Mouse (Mus musculus) megakaryocyte, embryonic 14.5 days (primary cell): ENCODE results near the gene Bud23. TPM values are rescaled to one million over a fixed set of nuclear protein-coding genes. Genes with fewer than 3 reads are reported as not detected.

Experiments used
- H3K27me3 ChIP-seq: replicated peaks from 2 replicates; pipeline ENCODE3; 2012; ENCODE audit warnings: inconsistent platforms
- H3K36me3 ChIP-seq: replicated peaks from 2 replicates; pipeline ENCODE3; 2012; ENCODE audit warnings: low read length, inconsistent platforms, mixed read lengths
- H3K4me1 ChIP-seq: 2 replicates; pipeline ENCODE4 v1.6.1; 2012; ENCODE audit warnings: inconsistent platforms
- H3K4me3 ChIP-seq: replicated peaks from 2 replicates; pipeline ENCODE3; 2012; ENCODE audit warnings: moderate library complexity, mild to moderate bottlenecking, inconsistent platforms
- H3K9me3 ChIP-seq: 2 replicates; pipeline ENCODE4 v1.6.1; 2012; ENCODE audit warnings: inconsistent platforms
- FLI1 ChIP-seq: IDR thresholded peaks from 2 replicates; pipeline ENCODE4 v1.6.1; 2012; ENCODE audit warnings: low read length, inconsistent platforms, mixed read lengths
- GATA1 ChIP-seq: IDR thresholded peaks from 3 replicates; pipeline ENCODE4 v1.6.1; 2012; ENCODE audit warnings: mixed read lengths, low read length, inconsistent platforms, borderline replicate concordance
- polyA plus RNA-seq: library from polyadenylated mRNA; stranded (reverse); fragments of >175 nt; gene quantifications from 2 replicates; pipeline ENCODE4 v1.2.3, GENCODE M21; 2012; ENCODE audit warnings: low replicate concordance; ENCODE audit not compliant: insufficient read depth

Bud23 gene
- polyA plus RNA-seq, 1 experiment: 146 TPM

GRCm38 (mm10) chr5:135029007-135029854 is 35.5 kb downstream of the Bud23 start:
- Histone ChIP-seq H3K4me1 (peaks cover 34% of the 10 kb centered on the region), H3K4me3 (peak overlapping the region; percentile 55), H3K9me3 (peaks cover 6% of the 10 kb centered on the region), H3K27me3 (peaks cover 65% of the 10 kb centered on the region), H3K36me3 (no peaks in the 10 kb centered on the region)
- TF ChIP-seq FLI1 (no peak), GATA1 (no peak)

- peaks cover 50% of the 10 kb centered on the region for H3K4me1 ChIP-seq
Measured at GRCm38 (mm10) chr5:135025899-135026298, 38.9 kb downstream of the Bud23 start.

GRCm38 (mm10) chr5:135024665-135025224 is 40.0 kb downstream of the Bud23 start:
- H3K4me3 ChIP-seq: peak overlapping the region; percentile 69
- no peaks in the 10 kb centered on the region for H3K36me3 ChIP-seq
- peaks cover 13% of the 10 kb centered on the region for H3K9me3 ChIP-seq
- peaks cover 77% of the 10 kb centered on the region for H3K27me3 ChIP-seq
- TF ChIP-seq GATA1 (no peak), FLI1 (no peak)
- H3K4me1 ChIP-seq: peaks cover 55% of the 10 kb centered on the region

More at GRCm38 (mm10) chr5:135025899-135026298, 38.9 kb downstream of the Bud23 start:
- Histone ChIP-seq H3K27me3 (peaks cover 77% of the 10 kb centered on the region), H3K36me3 (no peaks in the 10 kb centered on the region), H3K4me3 (peak overlapping the region; percentile 62), H3K9me3 (peaks cover 5% of the 10 kb centered on the region)
- TF ChIP-seq GATA1: no peak
- TF ChIP-seq FLI1: no peak

- H3K36me3 ChIP-seq: no peaks in the 10 kb centered on the region
- H3K4me3 ChIP-seq: peak within 1 kb of the TSS; percentile 91
- peaks cover 49% of the 10 kb centered on the region for H3K4me1 ChIP-seq
- no peak for TF ChIP-seq GATA1
- TF ChIP-seq FLI1: no peak
- H3K9me3 ChIP-seq: peaks cover 13% of the 10 kb centered on the region
- peaks cover 68% of the 10 kb centered on the region for H3K27me3 ChIP-seq
Measured at GRCm38 (mm10) chr5:135023344-135024173, 41.2 kb downstream of the Bud23 start, which contains the start of gene Stx1a. Gene Stx1a (plus strand): TSS chr5:135023482.

GRCm38 (mm10) chr5:135021814-135022213 is 42.9 kb downstream of the Bud23 start:
- no peaks in the 10 kb centered on the region for H3K36me3 ChIP-seq
- peaks cover 61% of the 10 kb centered on the region for H3K27me3 ChIP-seq
- no peak overlapping the region for H3K4me3 ChIP-seq
- TF ChIP-seq FLI1 (no peak), GATA1 (no peak)
- H3K9me3 ChIP-seq: peaks cover 13% of the 10 kb centered on the region
- H3K4me1 ChIP-seq: peaks cover 52% of the 10 kb centered on the region

GRCm38 (mm10) chr5:135016224-135016759 is 48.5 kb downstream of the Bud23 start:
- TF ChIP-seq GATA1: no peak
- TF ChIP-seq FLI1: no peak
- Histone ChIP-seq H3K4me3 (no peak overlapping the region), H3K4me1 (peaks cover 49% of the 10 kb centered on the region)

GRCm38 (mm10) chr5:135015497-135015896 is 49.3 kb downstream of the Bud23 start:
- Histone ChIP-seq H3K4me3 (peak overlapping the region; percentile 19), H3K27me3 (peaks cover 6% of the 10 kb centered on the region), H3K4me1 (peaks cover 56% of the 10 kb centered on the region), H3K9me3 (peaks cover 4% of the 10 kb centered on the region), H3K36me3 (peaks cover 18% of the 10 kb centered on the region)
- TF ChIP-seq FLI1: no peak
- TF ChIP-seq GATA1: no peak

More at GRCm38 (mm10) chr5:135016224-135016759, 48.5 kb downstream of the Bud23 start:
- peaks cover 12% of the 10 kb centered on the region for H3K9me3 ChIP-seq
- peaks cover 12% of the 10 kb centered on the region for H3K27me3 ChIP-seq
- H3K36me3 ChIP-seq: peaks cover 11% of the 10 kb centered on the region

- Histone ChIP-seq H3K4me3 (peak overlapping the region; percentile 18), H3K9me3 (no peaks in the 10 kb centered on the region), H3K36me3 (peaks cover 18% of the 10 kb centered on the region), H3K27me3 (peaks cover 2% of the 10 kb centered on the region), H3K4me1 (peaks cover 55% of the 10 kb centered on the region)
- no peak for TF ChIP-seq FLI1
- TF ChIP-seq GATA1: no peak
Measured at GRCm38 (mm10) chr5:135012671-135013441, 51.9 kb downstream of the Bud23 start.
